Mouse (Mus musculus) limb, embryonic 14.5 days (tissue): Measurements from ENCODE around the gene Rft1. TPM values are rescaled to one million over a fixed set of nuclear protein-coding genes. Genes with fewer than 3 reads are reported as not detected.

Experiments used
- ATAC-seq: fragments of 200-750 bp; cut with Nextera tagmentation; 2 replicates; pipeline ENCODE4 v1.8.0; 2017; ENCODE audit warnings: low read depth, moderate number of reproducible peaks, moderate TSS enrichment; ENCODE audit not compliant: low FRiP score
- DNase-seq: peaks from one replicate; pipeline ENCODE4 v3.0.0-alpha.2; 2015; ENCODE audit warnings: low spot score
- H3K27ac ChIP-seq: fragments of 300-500 bp; sonication (generic); replicated peaks from 2 replicates; pipeline ENCODE4 v1.5.1; 2014; ENCODE audit warnings: low read depth, mild to moderate bottlenecking, low read length, moderate library complexity, mixed read lengths
- H3K27me3 ChIP-seq: fragments of 300-500 bp; sonication (generic); 2 replicates; pipeline ENCODE4 v1.6.1; 2014; ENCODE audit warnings: low read length, mixed read lengths; ENCODE audit not compliant: control insufficient read depth, insufficient read depth
- H3K36me3 ChIP-seq: fragments of 300-500 bp; sonication (generic); 2 replicates; pipeline ENCODE4 v1.6.1; 2014; ENCODE audit warnings: mild to moderate bottlenecking, low read length, moderate library complexity, mixed read lengths; ENCODE audit not compliant: control insufficient read depth, insufficient read depth
- H3K4me1 ChIP-seq: fragments of 300-500 bp; sonication (generic); 2 replicates; pipeline ENCODE4 v1.6.1; 2014; ENCODE audit warnings: antibody characterized with exemption, low read length, mixed read lengths; ENCODE audit not compliant: control insufficient read depth, insufficient read depth
- H3K4me2 ChIP-seq: fragments of 300-500 bp; sonication (generic); replicated peaks from 2 replicates; pipeline ENCODE4 v1.6.1; 2014; ENCODE audit warnings: low read depth, mild to moderate bottlenecking, low read length, moderate library complexity; ENCODE audit not compliant: severe bottlenecking
- H3K4me3 ChIP-seq: fragments of 300-500 bp; sonication (generic); replicated peaks from 2 replicates; pipeline ENCODE4 v1.5.1; 2014; ENCODE audit warnings: low read length
- H3K9ac ChIP-seq: fragments of 300-500 bp; sonication (generic); 2 replicates; pipeline ENCODE4 v1.6.1; 2014; ENCODE audit warnings: mild to moderate bottlenecking, low read depth, low read length, moderate library complexity; ENCODE audit not compliant: severe bottlenecking
- H3K9me3 ChIP-seq: fragments of 300-500 bp; sonication (generic); 2 replicates; pipeline ENCODE4 v1.6.1; 2016; ENCODE audit warnings: low read length; ENCODE audit not compliant: control insufficient read depth
- POLR2A ChIP-seq: fragments of 200-500 bp; IDR thresholded peaks from 2 replicates; pipeline ENCODE4 v1.8.0; 2012; ENCODE audit warnings: inconsistent platforms, mild to moderate bottlenecking, moderate library complexity, borderline replicate concordance; ENCODE audit not compliant: insufficient read depth, insufficient read length; ENCODE audit errors: extremely low read depth
- WGBS: fragments of 180-500 bp; shearing (Covaris S2); extraction: QIAGEN DNeasy Blood & Tissue Kit; methylation state at CpG from one replicate; pipeline ENCODE4 v1.1.7; 2014; 5-methylcytosine and 5-hydroxymethylcytosine counted together
- polyA plus RNA-seq, 2 experiments: library from polyadenylated mRNA; depleted of rRNA in 1 of 2; stranded (reverse) in 1 of 2; unstranded in 1 of 2; fragments of >200 nt; fragmentation: Nextera tagmentation in 1 of 2; extraction: Ambion mirVana in 1 of 2; gene quantifications; 2 replicates each; pipeline versions ENCODE4 v1.2.1 to v1.2.3; 2012 to 2014

The Rft1 gene
- polyA plus RNA-seq, 2 experiments: 15.4 to 21.3 TPM

DNA sequence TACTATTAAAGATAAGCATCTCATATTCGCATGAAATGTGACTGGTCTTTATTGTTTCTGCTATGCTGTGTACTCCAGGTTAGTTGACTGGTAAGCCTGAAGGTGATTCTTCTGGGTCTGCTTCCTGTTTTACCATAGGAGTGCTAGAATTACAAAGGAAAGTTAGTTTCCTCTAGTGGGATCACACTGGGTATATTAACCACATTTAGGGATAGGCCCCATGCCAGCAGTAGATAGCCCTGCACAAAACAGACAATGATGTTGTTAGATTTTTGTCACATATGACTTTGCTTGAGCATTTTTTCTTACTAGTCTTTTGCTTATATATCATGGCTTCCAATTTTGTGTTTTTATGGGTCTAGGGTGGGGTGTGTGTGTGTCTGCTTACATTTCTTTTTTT lies 82.3 kb downstream of the Rft1 start:
- H3K27ac ChIP-seq: no peak overlapping the region
- no peaks in the 10 kb centered on the region for H3K27me3 ChIP-seq
- H3K4me2 ChIP-seq: no peak overlapping the region
- no peaks in the 10 kb centered on the region for H3K9me3 ChIP-seq
- H3K4me3 ChIP-seq: no peak overlapping the region
- DNase-seq (no peak), ATAC-seq (no peak)
- TF ChIP-seq POLR2A: no peak
- no peak overlapping the region for H3K9ac ChIP-seq
- WGBS: 80% methylated on average over 1 of the region's 1 CpGs
- no peaks in the 10 kb centered on the region for H3K4me1 ChIP-seq
- H3K36me3 ChIP-seq: no peaks in the 10 kb centered on the region

Other genes starting within 250 kb of the Rft1 start
- gene Dcp1a, start 174.8 kb upstream of the Rft1 start, polyA plus RNA-seq (2012; rRNA removed): 40.5 and 59.1 TPM in 2 replicates
- 24.8 and 28.7 TPM in 2 replicates for gene Dcp1a, start 174.8 kb upstream of the Rft1 start, polyA plus RNA-seq (2014; fragmentation: Nextera tagmentation; extraction: Ambion mirVana)
- gene Cacna1d, start 162.9 kb upstream of the Rft1 start, polyA plus RNA-seq (2012; rRNA removed): 13.0 and 15.4 TPM in 2 replicates
- gene Cacna1d, start 162.9 kb upstream of the Rft1 start, polyA plus RNA-seq (2014; fragmentation: Nextera tagmentation; extraction: Ambion mirVana): 4.7 and 4.9 TPM in 2 replicates
- gene Tkt, start 106.0 kb upstream of the Rft1 start, polyA plus RNA-seq (2012; rRNA removed): 195 and 213 TPM in 2 replicates
- 107 and 123 TPM in 2 replicates for gene Tkt, start 106.0 kb upstream of the Rft1 start, polyA plus RNA-seq (2014; fragmentation: Nextera tagmentation; extraction: Ambion mirVana)
- 105 and 112 TPM in 2 replicates for gene Prkcd, start 28.1 kb upstream of the Rft1 start, polyA plus RNA-seq (2012; rRNA removed)
- gene Prkcd, start 28.1 kb upstream of the Rft1 start, polyA plus RNA-seq (2014; fragmentation: Nextera tagmentation; extraction: Ambion mirVana): 46.1 and 55.6 TPM in 2 replicates
- gene Sfmbt1, start 60.5 kb downstream of the Rft1 start, polyA plus RNA-seq (2012; rRNA removed): 6.5 and 7.7 TPM in 2 replicates
- gene Sfmbt1, start 60.5 kb downstream of the Rft1 start, polyA plus RNA-seq (2014; fragmentation: Nextera tagmentation; extraction: Ambion mirVana): 14.0 and 16.5 TPM in 2 replicates
- gene Tmem110, start 171.2 kb downstream of the Rft1 start, polyA plus RNA-seq (2012; rRNA removed): 31.3 and 33.1 TPM in 2 replicates
- gene Tmem110, start 171.2 kb downstream of the Rft1 start, polyA plus RNA-seq (2014; fragmentation: Nextera tagmentation; extraction: Ambion mirVana): 33.4 and 35.8 TPM in 2 replicates
- gene Mustn1, start 224.8 kb downstream of the Rft1 start, polyA plus RNA-seq (2012; rRNA removed): 17.7 and 18.1 TPM in 2 replicates
- gene Mustn1, start 224.8 kb downstream of the Rft1 start, polyA plus RNA-seq (2014; fragmentation: Nextera tagmentation; extraction: Ambion mirVana): 18.8 and 24.8 TPM in 2 replicates
- gene Itih4, start 232.1 kb downstream of the Rft1 start, polyA plus RNA-seq (2012; rRNA removed): 0.08 TPM in 2 replicates
- gene Itih4, start 232.1 kb downstream of the Rft1 start, polyA plus RNA-seq (2014; fragmentation: Nextera tagmentation; extraction: Ambion mirVana): not detected in 2 replicates